Mouse (Mus musculus) brain, embryonic 14.5 days (tissue): ENCODE results near the gene Kcnk7.

Experiments used
- CTCF ChIP-seq: fragments of 200-500 bp; IDR thresholded peaks from 2 replicates; pipeline ENCODE4 v1.5.1; 2012; ENCODE audit warnings: inconsistent platforms, mild to moderate bottlenecking, moderate library complexity, borderline replicate concordance; ENCODE audit not compliant: insufficient read depth, insufficient read length; ENCODE audit errors: extremely low read depth
- POLR2A ChIP-seq: fragments of 200-500 bp; IDR thresholded peaks from 2 replicates; pipeline ENCODE4 v1.6.1; 2012; ENCODE audit warnings: mild to moderate bottlenecking, inconsistent platforms, borderline replicate concordance; ENCODE audit not compliant: poor library complexity, insufficient read depth, insufficient read length, severe bottlenecking; ENCODE audit errors: extremely low read depth

- no peak for TF ChIP-seq CTCF
- TF ChIP-seq POLR2A = no peak
Observed at GRCm38 (mm10) chr19:5684236-5684635, 19.9 kb upstream of the Kcnk7 start.
